Mouse (Mus musculus) heart, embryonic 15.5 days (tissue): ENCODE data around the gene Hist1h4b. TPM values are rescaled to one million over a fixed set of nuclear protein-coding genes. Genes with fewer than 3 reads are reported as not detected.

Experiments used
- ATAC-seq: fragments of 200-750 bp; cut with Nextera tagmentation; replicated peaks from 2 replicates; pipeline ENCODE4 v1.8.0; 2017; ENCODE audit warnings: low read depth, moderate TSS enrichment; ENCODE audit not compliant: insufficient number of reproducible peaks, insufficient read depth, low FRiP score
- H3K27ac ChIP-seq: fragments of 300-500 bp; sonication (generic); 2 replicates; pipeline ENCODE4 v1.5.1; 2015; ENCODE audit warnings: mild to moderate bottlenecking, inconsistent platforms
- H3K27me3 ChIP-seq: fragments of 300-500 bp; sonication (generic); 2 replicates; pipeline ENCODE4 v1.6.1; 2015; ENCODE audit warnings: inconsistent platforms
- H3K36me3 ChIP-seq: fragments of 300-500 bp; sonication (generic); 2 replicates; pipeline ENCODE4 v1.6.1; 2015; ENCODE audit warnings: mild to moderate bottlenecking, inconsistent platforms
- H3K4me1 ChIP-seq: fragments of 300-500 bp; sonication (generic); replicated peaks from 2 replicates; pipeline ENCODE4 v1.6.1; 2015; ENCODE audit warnings: inconsistent platforms
- H3K4me2 ChIP-seq: fragments of 300-500 bp; sonication (generic); 2 replicates; pipeline ENCODE4 v1.6.1; 2015; ENCODE audit warnings: inconsistent platforms, mild to moderate bottlenecking, moderate library complexity
- H3K4me3 ChIP-seq: fragments of 300-500 bp; sonication (generic); 2 replicates; pipeline ENCODE4 v1.5.1; 2015; ENCODE audit warnings: mild to moderate bottlenecking, inconsistent platforms
- H3K9ac ChIP-seq: fragments of 300-500 bp; sonication (generic); 2 replicates; pipeline ENCODE4 v1.6.1; 2015; ENCODE audit warnings: mild to moderate bottlenecking, inconsistent platforms
- H3K9me3 ChIP-seq: fragments of 300-500 bp; sonication (generic); replicated peaks from 2 replicates; pipeline ENCODE4 v1.6.1; 2016; ENCODE audit warnings: inconsistent platforms
- WGBS: fragments of 180-500 bp; shearing (Covaris S2); methylation state at CpG from one replicate; pipeline ENCODE4 v1.1.7; 2015; ENCODE audit warnings: mixed read lengths; 5-methylcytosine and 5-hydroxymethylcytosine counted together
- polyA plus RNA-seq: library from polyadenylated mRNA; unstranded; fragments of >200 nt; fragmentation: Nextera tagmentation; extraction: Ambion mirVana; gene quantifications from 2 replicates; pipeline ENCODE4 v1.2.1, GENCODE M21; 2015

Gene Hist1h4b
- polyA plus RNA-seq, 1 experiment from 2014 or later, result 1.7 TPM

DNA sequence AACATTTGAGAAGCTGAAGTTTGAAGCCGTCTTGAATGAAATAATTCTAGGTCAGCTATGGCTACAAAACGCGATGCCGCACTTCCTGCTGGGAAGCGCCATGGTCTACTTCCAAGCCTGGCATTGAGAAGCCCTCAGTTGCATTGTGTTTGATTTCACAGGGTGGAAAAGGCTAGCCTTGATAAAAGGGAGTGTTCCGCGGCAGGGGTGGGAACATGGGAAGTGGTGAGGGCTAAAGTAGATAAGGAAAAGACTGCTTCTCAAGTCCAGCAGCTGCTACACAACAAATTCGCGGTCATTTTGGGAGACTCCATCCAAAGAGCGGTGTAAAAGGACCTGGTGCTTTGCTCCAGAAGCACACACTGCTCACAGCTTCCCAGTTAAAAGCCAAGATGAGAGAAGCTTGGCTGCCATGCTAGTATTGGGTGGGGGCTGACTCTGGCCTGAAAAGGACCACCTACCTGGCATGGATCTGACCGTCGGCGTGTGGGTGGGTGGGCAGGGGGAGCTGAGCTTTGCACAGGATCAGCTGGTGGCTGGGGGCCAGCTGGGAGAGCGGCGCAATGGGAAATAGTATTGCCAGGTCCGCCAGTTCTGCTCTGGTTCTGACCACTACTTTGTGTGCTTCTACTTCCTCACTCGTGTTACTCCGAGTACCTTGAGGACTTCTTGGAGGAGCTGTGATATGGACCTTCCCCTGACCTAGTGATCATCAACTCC is 28.2 kb upstream of the Hist1h4b start:
- no peaks in the 10 kb centered on the region for H3K36me3 ChIP-seq
- no peak overlapping the region for H3K4me3 ChIP-seq
- peaks cover 9% of the 10 kb centered on the region for H3K4me1 ChIP-seq
- ATAC-seq, result no peak
- no peaks in the 10 kb centered on the region for H3K27me3 ChIP-seq
- no peaks in the 10 kb centered on the region for H3K9me3 ChIP-seq
- WGBS, result 70% methylated on average over 18 of the region's 18 CpGs
- H3K4me2 ChIP-seq, result no peak overlapping the region
- H3K9ac ChIP-seq, result no peak overlapping the region
- H3K27ac ChIP-seq, result 0 out of 2 replicates have a peak overlapping the region, but pooled peaks have one; percentile 1

DNA sequence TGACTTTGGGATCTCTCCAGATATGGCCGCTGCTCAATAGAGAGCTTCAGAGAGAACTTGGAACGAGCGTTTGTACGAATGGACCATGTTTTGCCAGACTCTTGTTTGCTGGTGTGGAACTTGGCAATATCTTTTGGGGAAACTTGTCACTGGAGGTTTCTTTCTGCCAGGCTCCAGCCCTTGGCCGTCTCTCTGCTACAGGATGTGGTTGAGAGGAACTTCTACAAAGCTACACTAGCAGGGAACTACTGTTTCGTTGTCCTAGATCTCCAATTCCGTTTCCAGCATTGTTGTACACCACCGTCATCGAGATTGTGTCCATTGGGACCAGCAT is 27.7 kb upstream of the Hist1h4b start:
- H3K4me1 ChIP-seq, result peaks cover 7% of the 10 kb centered on the region
- no peak overlapping the region for H3K4me2 ChIP-seq
- H3K36me3 ChIP-seq, result no peaks in the 10 kb centered on the region
- H3K9me3 ChIP-seq, result no peaks in the 10 kb centered on the region
- no peaks in the 10 kb centered on the region for H3K27me3 ChIP-seq
- no peak overlapping the region for H3K4me3 ChIP-seq
- ATAC-seq, result no peak
- H3K27ac ChIP-seq, result 0 out of 2 replicates have a peak overlapping the region, but pooled peaks have one; percentile 1
- no peak overlapping the region for H3K9ac ChIP-seq
- WGBS, result 82% methylated on average over 9 of the region's 9 CpGs

DNA sequence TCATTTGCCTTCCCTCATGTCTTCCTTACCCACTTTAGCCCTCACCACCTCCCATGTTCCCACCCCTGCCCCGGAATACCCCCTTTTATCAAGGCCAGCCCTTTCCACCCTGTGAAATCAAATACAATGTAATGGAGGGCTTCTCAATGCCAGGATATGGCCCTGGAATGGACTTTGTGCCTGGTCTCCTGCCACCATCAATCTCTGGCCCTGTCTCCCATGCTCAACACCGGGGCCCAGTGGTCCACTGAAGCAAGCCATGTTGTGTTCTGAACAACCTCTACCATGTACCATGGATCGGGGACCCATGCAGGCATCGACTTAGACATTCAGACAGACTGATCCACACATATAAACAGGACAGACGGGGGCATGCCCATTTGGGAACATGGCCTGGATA is 27.1 kb upstream of the Hist1h4b start:
- Histone ChIP-seq H3K9me3 (no peaks in the 10 kb centered on the region), H3K36me3 (no peaks in the 10 kb centered on the region), H3K4me3 (no peak overlapping the region), H3K9ac (no peak overlapping the region), H3K4me2 (no peak overlapping the region), H3K27me3 (no peaks in the 10 kb centered on the region), H3K4me1 (peaks cover 6% of the 10 kb centered on the region), H3K27ac (no peak overlapping the region)
- 92% methylated on average over 5 of the region's 5 CpGs for WGBS
- ATAC-seq, result no peak

DNA sequence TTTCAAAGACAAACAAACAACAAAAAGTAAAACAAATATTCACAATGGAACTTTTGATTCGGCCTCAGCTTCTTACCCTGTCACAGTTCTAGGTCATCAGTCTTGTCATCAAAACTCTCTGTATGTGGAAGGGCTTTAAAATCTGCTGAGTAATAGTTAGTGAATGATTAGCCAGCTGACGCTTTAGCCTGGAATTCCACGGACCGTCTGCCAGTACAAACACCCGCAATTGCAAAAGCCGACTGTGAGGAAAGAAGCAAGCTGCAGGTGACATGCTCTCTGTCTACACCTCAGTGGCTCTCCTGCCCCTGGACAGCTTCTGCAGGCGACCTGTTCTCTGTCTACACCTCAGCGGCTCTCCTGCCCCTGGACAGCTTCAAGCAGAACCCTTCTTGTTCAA is 26.3 kb upstream of the Hist1h4b start:
- Histone ChIP-seq H3K9ac (no peak overlapping the region), H3K27me3 (no peaks in the 10 kb centered on the region), H3K4me2 (no peak overlapping the region), H3K4me3 (no peak overlapping the region), H3K4me1 (peaks cover 6% of the 10 kb centered on the region), H3K27ac (no peak overlapping the region), H3K9me3 (no peaks in the 10 kb centered on the region), H3K36me3 (no peaks in the 10 kb centered on the region)
- WGBS, result 13% methylated on average over 8 of the region's 8 CpGs
- ATAC-seq, result no peak

DNA sequence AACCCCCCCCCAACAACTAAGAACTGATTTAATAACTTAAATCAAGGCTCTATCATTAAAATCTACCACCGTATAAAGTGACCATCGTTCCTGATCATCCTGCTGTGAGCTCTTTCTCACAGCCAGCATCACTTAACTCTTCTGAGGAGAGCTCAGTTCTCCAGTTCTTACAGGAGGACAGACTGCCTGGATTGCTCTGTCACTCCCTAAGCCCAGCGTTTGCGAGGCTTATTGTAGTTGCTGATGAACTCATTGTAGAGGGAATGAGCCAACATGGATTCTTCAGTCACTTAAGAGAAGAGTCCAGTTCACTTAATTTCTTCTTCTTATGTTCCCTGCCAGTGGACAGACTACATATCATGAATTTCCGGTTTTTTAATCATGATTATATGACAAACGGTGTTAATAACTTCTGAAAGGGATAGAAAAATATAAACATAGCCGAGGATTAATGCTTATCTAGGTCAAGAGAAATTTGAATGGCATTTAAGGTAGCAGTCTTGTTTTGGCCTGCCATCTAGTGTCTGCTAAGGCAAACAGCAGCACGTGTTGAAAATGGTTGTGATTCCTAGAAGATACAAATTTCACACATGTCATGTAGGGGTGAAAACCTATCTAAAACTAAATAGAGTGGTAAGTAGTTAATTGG is 24.5 kb upstream of the Hist1h4b start:
- WGBS, result 22% methylated on average over 8 of the region's 8 CpGs

DNA sequence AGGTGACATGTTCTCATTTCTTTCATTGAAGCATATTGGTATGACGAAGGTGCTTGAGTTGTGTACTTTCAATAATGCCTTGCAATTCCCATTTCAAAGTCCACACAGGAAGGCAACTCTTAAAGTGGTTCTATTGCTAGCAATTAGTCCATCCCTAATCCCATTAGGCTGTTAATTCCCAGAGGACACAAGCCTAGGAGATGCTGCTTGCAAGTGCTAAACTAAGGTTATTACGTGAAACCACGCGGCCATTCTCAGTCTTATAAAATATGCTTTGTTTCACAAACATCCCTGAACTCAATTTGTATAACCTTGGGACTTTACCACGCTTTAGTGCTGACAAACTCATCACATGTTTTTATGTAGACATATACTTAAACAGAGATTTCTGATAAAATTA is 19.7 kb upstream of the Hist1h4b start:
- H3K4me3 ChIP-seq, result no peak overlapping the region
- no peak overlapping the region for H3K9ac ChIP-seq
- H3K36me3 ChIP-seq, result no peaks in the 10 kb centered on the region
- WGBS, result 86% methylated on average over 5 of the region's 5 CpGs
- no peak overlapping the region for H3K27ac ChIP-seq
- H3K4me1 ChIP-seq, result peaks cover 20% of the 10 kb centered on the region
- ATAC-seq, result no peak
- no peaks in the 10 kb centered on the region for H3K9me3 ChIP-seq
- H3K27me3 ChIP-seq, result no peaks in the 10 kb centered on the region
- no peak overlapping the region for H3K4me2 ChIP-seq

More for the DNA sequence above, 24.5 kb upstream of the Hist1h4b start:
- Histone ChIP-seq H3K36me3 (no peaks in the 10 kb centered on the region), H3K9ac (no peak overlapping the region), H3K9me3 (no peaks in the 10 kb centered on the region), H3K27me3 (no peaks in the 10 kb centered on the region), H3K4me1 (peaks cover 6% of the 10 kb centered on the region), H3K27ac (no peak overlapping the region), H3K4me2 (no peak overlapping the region), H3K4me3 (no peak overlapping the region)
- ATAC-seq, result no peak

DNA sequence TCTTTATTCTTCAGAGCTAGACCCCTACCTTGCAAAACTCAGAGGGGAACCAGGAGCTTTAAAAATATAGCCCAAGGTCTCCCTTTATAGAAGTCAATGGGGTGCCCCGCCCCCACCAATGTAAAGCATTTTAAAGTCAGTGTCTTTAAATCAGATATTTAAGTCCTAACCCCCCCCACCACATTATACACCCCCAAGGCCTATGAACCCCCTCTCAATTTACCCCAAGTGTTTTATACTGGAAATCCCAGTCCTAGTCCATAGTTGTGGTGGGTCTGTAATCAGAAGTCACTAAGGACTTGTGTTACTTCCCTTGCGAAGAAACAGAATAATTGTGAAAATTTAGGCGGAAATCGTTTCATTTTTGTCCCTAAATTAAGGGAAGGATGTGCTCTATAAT is 18.8 kb upstream of the Hist1h4b start:
- Histone ChIP-seq H3K9me3 (no peaks in the 10 kb centered on the region), H3K36me3 (no peaks in the 10 kb centered on the region), H3K4me1 (peaks cover 19% of the 10 kb centered on the region), H3K27me3 (no peaks in the 10 kb centered on the region), H3K9ac (peak overlapping the region; percentile 92; the same call in 1 of the 2 replicates), H3K4me2 (peak overlapping the region; percentile 97), H3K4me3 (peak overlapping the region; percentile 74), H3K27ac (peak overlapping the region; percentile 99)
- 23% methylated on average over 4 of the region's 4 CpGs for WGBS
- no peak for ATAC-seq

DNA sequence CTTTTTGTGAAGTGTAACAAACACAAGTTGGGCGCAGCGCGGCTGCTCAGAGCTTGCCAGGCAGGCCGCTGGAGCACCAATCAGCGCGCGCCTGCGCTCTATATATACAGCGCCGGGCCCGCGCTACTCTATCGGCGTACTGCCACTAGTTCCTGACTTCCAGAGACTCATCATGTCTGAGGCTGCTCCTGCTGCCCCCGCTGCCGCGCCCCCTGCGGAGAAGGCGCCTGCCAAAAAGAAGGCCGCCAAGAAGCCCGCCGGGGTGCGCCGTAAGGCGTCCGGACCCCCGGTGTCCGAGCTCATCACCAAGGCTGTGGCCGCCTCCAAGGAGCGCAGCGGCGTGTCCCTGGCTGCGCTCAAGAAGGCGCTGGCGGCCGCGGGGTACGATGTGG is 18.1 kb upstream of the Hist1h4b start, which contains the start of gene Hist1h1c:
Hist1h1c (plus strand) TSS at position 132 of the 392 bp plus-strand sequence.
- H3K4me3 ChIP-seq, result peak within 1 kb of the TSS; percentile 74
- no peaks in the 10 kb centered on the region for H3K9me3 ChIP-seq
- H3K27me3 ChIP-seq, result no peaks in the 10 kb centered on the region
- under 1% methylated on average over 38 of the region's 38 CpGs for WGBS
- H3K4me1 ChIP-seq, result peaks cover 19% of the 10 kb centered on the region
- H3K4me2 ChIP-seq, result peak within 1 kb of the TSS; percentile 97
- peak within 1 kb of the TSS; percentile 92 for H3K9ac ChIP-seq
- peak within 1 kb of the TSS; percentile 99 for H3K27ac ChIP-seq
- H3K36me3 ChIP-seq, result no peaks in the 10 kb centered on the region
- ATAC-seq, result peak; percentile 91

DNA sequence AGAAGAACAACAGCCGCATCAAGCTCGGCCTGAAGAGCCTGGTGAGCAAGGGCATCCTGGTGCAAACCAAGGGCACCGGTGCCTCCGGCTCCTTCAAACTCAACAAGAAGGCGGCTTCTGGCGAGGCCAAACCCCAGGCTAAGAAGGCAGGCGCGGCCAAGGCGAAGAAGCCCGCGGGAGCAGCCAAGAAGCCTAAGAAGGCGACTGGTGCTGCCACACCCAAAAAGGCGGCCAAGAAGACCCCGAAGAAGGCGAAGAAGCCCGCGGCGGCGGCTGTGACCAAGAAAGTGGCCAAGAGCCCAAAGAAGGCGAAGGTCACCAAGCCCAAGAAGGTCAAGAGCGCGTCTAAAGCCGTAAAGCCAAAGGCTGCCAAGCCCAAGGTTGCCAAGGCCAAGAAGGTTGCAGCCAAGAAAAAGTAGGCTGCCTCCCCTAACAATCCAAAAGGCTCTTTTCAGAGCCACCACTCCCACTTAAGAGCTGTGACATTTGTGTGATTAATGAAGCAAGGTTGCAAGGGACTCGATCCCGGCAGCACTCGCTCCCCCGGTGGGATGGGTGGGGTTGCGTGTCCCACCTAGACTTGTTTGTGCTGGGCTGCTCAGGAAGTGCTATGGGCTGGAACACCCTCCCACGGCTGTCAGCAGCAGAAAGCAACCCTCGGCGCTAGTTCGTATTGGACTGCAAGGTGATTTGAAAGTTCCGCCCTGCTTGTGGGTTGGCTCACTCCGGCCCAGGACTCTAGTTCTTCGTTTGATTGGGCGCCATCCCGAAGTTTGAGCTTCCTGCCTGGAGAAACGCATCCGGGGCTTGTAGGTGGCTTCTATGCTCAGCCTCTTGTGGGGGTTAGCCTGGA is 17.5 kb upstream of the Hist1h4b start:
- Histone ChIP-seq H3K9ac (peak overlapping the region; percentile 92), H3K27ac (peak overlapping the region; percentile 99), H3K4me3 (peak overlapping the region; percentile 74), H3K9me3 (no peaks in the 10 kb centered on the region), H3K4me2 (peak overlapping the region; percentile 97), H3K27me3 (no peaks in the 10 kb centered on the region), H3K4me1 (peaks cover 21% of the 10 kb centered on the region), H3K36me3 (no peaks in the 10 kb centered on the region)
- WGBS, result 0% methylated on average over 39 of the region's 39 CpGs
- peak; percentile 88 for ATAC-seq

DNA sequence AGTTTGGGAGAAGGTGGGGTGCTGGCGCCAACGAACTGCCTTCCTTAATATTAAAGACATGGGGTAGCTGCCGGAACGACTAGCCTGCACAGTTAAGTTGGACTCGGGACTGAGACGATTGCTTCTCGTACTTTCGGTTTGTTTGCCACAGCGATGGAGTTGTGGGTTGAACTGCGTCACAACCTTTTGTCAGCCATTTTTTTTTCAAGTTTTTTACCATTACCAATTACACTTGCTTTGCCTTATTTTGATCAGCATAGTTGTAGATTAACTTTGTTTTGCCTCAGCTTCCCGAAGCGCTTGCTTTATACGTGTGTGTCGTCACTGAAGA is 16.9 kb upstream of the Hist1h4b start:
- ATAC-seq, result no peak; the same call in 1 of the 2 replicates
- under 1% methylated on average over 14 of the region's 14 CpGs for WGBS
- Histone ChIP-seq H3K4me3 (peak overlapping the region; percentile 74), H3K9ac (peak overlapping the region; percentile 92), H3K4me2 (peak overlapping the region; percentile 97), H3K36me3 (no peaks in the 10 kb centered on the region), H3K4me1 (peaks cover 25% of the 10 kb centered on the region), H3K9me3 (no peaks in the 10 kb centered on the region), H3K27ac (peak overlapping the region; percentile 99), H3K27me3 (no peaks in the 10 kb centered on the region)

DNA sequence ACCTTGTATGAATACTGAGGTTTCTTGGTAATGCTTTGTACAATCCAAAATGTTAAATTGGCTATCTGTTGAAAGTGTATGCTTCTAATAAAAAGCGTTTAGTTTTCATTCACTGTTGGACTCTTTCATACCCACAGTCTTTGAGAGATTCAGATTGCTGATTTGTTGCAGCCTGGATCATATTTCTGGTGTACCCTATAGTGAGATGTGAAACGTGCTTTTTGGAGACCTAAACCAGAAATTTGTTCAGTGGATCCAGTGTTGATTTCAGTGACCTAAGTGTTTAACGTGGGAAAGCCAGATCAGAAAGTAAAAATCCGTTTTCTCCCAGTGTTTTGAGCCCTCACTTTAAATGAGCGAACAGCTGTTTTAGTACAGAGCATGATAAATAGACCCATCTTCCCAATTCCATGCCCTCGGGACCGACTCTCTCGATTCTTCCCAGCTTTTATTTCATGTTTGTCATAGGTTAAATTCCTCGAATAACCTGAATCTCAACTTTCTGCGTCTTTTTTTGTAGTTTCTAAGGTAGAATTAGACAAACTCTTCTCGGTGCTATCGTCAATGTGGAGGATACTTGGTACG is 16.5 kb upstream of the Hist1h4b start:
- Histone ChIP-seq H3K4me3 (peak overlapping the region; percentile 74), H3K27ac (peak overlapping the region; percentile 99), H3K36me3 (no peaks in the 10 kb centered on the region), H3K9me3 (no peaks in the 10 kb centered on the region), H3K4me2 (peak overlapping the region; percentile 97), H3K9ac (peak overlapping the region; percentile 92), H3K4me1 (peaks cover 25% of the 10 kb centered on the region), H3K27me3 (no peaks in the 10 kb centered on the region)
- no peak for ATAC-seq
- 28% methylated on average over 13 of the region's 13 CpGs for WGBS
